Mouse (Mus musculus) MEL (cell line): ENCODE measurements around the gene Rab4b. TPM values are rescaled to one million over a fixed set of nuclear protein-coding genes. Genes with fewer than 3 reads are reported as not detected.

Experiments
- DNase-seq: peaks from one replicate; pipeline ENCODE4 v3.0.0; 2011; ENCODE audit warnings: low read depth, low spot score
- H3K27ac ChIP-seq: 2 replicates; pipeline ENCODE4 v1.5.1; 2012; ENCODE audit warnings: low read depth, mild to moderate bottlenecking, control low read depth, low read length, moderate library complexity; ENCODE audit not compliant: control insufficient read depth
- H3K27me3 ChIP-seq, 2 experiments: fragments of 150-350 bp in 1 of 2; sonication (generic) in 1 of 2; 2 replicates each; pipeline ENCODE4 v1.6.1; 2012; ENCODE audit warnings: low read length in 2 of 2, mild to moderate bottlenecking in 2 of 2, improper control_type of control experiment in 1 of 2, moderate library complexity in 1 of 2; ENCODE audit not compliant: insufficient read depth in 2 of 2, control insufficient read depth in 1 of 2
- H3K36me3 ChIP-seq, 2 experiments: 2 replicates each; pipeline ENCODE4 v1.6.1; 2012 to 2014; ENCODE audit warnings: low read length in 2 of 2, improper control_type of control experiment in 1 of 2, inconsistent platforms in 1 of 2, mild to moderate bottlenecking in 1 of 2; ENCODE audit not compliant: insufficient read depth in 2 of 2, control insufficient read depth in 1 of 2
- H3K4me1 ChIP-seq, 2 experiments: fragments of 150-350 bp in 1 of 2; sonication (generic) in 1 of 2; 2 replicates each; pipeline ENCODE4 v1.6.1; 2012; ENCODE audit warnings: low read length in 2 of 2, improper control_type of control experiment in 1 of 2, mild to moderate bottlenecking in 1 of 2; ENCODE audit not compliant: insufficient read depth in 2 of 2, control insufficient read depth in 1 of 2
- H3K4me3 ChIP-seq, 2 experiments: fragments of 150-350 bp in 1 of 2; sonication (generic) in 1 of 2; 2 replicates each; pipeline ENCODE4 v1.5.1; 2012; ENCODE audit warnings: low read depth in 2 of 2, low read length in 2 of 2, mild to moderate bottlenecking in 2 of 2, moderate library complexity in 2 of 2, control low read depth in 1 of 2, improper control_type of control experiment in 1 of 2; ENCODE audit not compliant: control insufficient read depth in 1 of 2, insufficient read depth in 1 of 2
- H3K79me2 ChIP-seq: 2 replicates; pipeline ENCODE4 v1.6.1; 2012; ENCODE audit warnings: mild to moderate bottlenecking, low read length, moderate library complexity; ENCODE audit not compliant: control insufficient read depth, poor library complexity, insufficient read depth
- H3K9ac ChIP-seq: 2 replicates; pipeline ENCODE4 v1.6.1; 2012; ENCODE audit warnings: low read depth, mild to moderate bottlenecking, control low read depth, low read length, moderate library complexity; ENCODE audit not compliant: control insufficient read depth, poor library complexity, severe bottlenecking
- H3K9me3 ChIP-seq: fragments of 150-350 bp; sonication (generic); replicated peaks from 2 replicates; pipeline ENCODE4 v1.6.1; 2012; ENCODE audit warnings: mild to moderate bottlenecking, low read length, improper control_type of control experiment, moderate library complexity; ENCODE audit not compliant: insufficient read depth
- BHLHE40 ChIP-seq: IDR thresholded peaks from 2 replicates; pipeline ENCODE4 v1.6.1; 2012; ENCODE audit warnings: low read depth, mild to moderate bottlenecking, inconsistent platforms, low read length, improper control_type of control experiment, borderline replicate concordance
- CHD2 ChIP-seq: IDR thresholded peaks from 2 replicates; pipeline ENCODE4 v1.6.1; 2011; ENCODE audit warnings: low read length, improper control_type of control experiment
- E2F4 ChIP-seq: IDR thresholded peaks from 2 replicates; pipeline ENCODE4 v1.6.1; 2011; ENCODE audit warnings: low read depth, low read length, improper control_type of control experiment, borderline replicate concordance
- ELF1 ChIP-seq: IDR thresholded peaks from 2 replicates; pipeline ENCODE4 v1.6.1; 2014; ENCODE audit warnings: low read depth, mild to moderate bottlenecking, inconsistent platforms, low read length, improper control_type of control experiment, moderate library complexity
- HCFC1 ChIP-seq: IDR thresholded peaks from 2 replicates; pipeline ENCODE4 v1.6.1; 2012; ENCODE audit warnings: low read depth, mild to moderate bottlenecking, inconsistent platforms, low read length, improper control_type of control experiment, moderate library complexity
- JUND ChIP-seq: IDR thresholded peaks from 2 replicates; pipeline ENCODE4 v1.6.1; 2011; ENCODE audit warnings: low read depth, mild to moderate bottlenecking, improper control_type of control experiment, low read length
- KAT2A ChIP-seq: conservative IDR thresholded peaks from 2 replicates; pipeline ENCODE4 v1.6.1; 2012; ENCODE audit warnings: low read depth, low read length, improper control_type of control experiment, inconsistent platforms
- MAFK ChIP-seq: IDR thresholded peaks from 2 replicates; pipeline ENCODE4 v1.6.1; 2011; ENCODE audit warnings: low read depth, mild to moderate bottlenecking, low read length, improper control_type of control experiment, borderline replicate concordance
- MAZ ChIP-seq: IDR thresholded peaks from 2 replicates; pipeline ENCODE4 v1.6.1; 2012; ENCODE audit warnings: low read depth, mild to moderate bottlenecking, inconsistent platforms, low read length, improper control_type of control experiment
- MXI1 ChIP-seq: IDR thresholded peaks from 2 replicates; pipeline ENCODE4 v1.6.1; 2011; ENCODE audit warnings: mild to moderate bottlenecking, low read depth, low read length, improper control_type of control experiment
- MYB ChIP-seq: IDR thresholded peaks from 2 replicates; pipeline ENCODE4 v1.6.1; 2011; ENCODE audit warnings: mild to moderate bottlenecking, low read depth, low read length, improper control_type of control experiment
- NELFE ChIP-seq: IDR thresholded peaks from 2 replicates; pipeline ENCODE4 v1.6.1; 2011; ENCODE audit warnings: low read depth, low read length, improper control_type of control experiment
- NRF1 ChIP-seq: IDR thresholded peaks from 2 replicates; pipeline ENCODE4 v1.6.1; 2014; ENCODE audit warnings: low read depth, mild to moderate bottlenecking, inconsistent platforms, low read length, improper control_type of control experiment, moderate library complexity; ENCODE audit not compliant: poor library complexity, insufficient read depth, severe bottlenecking
- POLR2A ChIP-seq, 2 experiments: IDR thresholded peaks; 2 replicates each; pipeline ENCODE4 v1.6.1; 2011 to 2012; ENCODE audit warnings: low read length in 2 of 2, mild to moderate bottlenecking in 2 of 2, control low read depth in 1 of 2, improper control_type of control experiment in 1 of 2, low read depth in 1 of 2, moderate library complexity in 1 of 2; ENCODE audit not compliant: control insufficient read depth in 1 of 2, insufficient read depth in 1 of 2, poor library complexity in 1 of 2
- RAD21 ChIP-seq: IDR thresholded peaks from 2 replicates; pipeline ENCODE4 v1.6.1; 2011; ENCODE audit warnings: mild to moderate bottlenecking, low read depth, low read length, improper control_type of control experiment
- RCOR1 ChIP-seq: IDR thresholded peaks from 2 replicates; pipeline ENCODE4 v1.6.1; 2012; ENCODE audit warnings: low read depth, mild to moderate bottlenecking, inconsistent platforms, low read length, improper control_type of control experiment
- SIN3A ChIP-seq: IDR thresholded peaks from 2 replicates; pipeline ENCODE4 v1.6.1; 2012; ENCODE audit warnings: low read length, improper control_type of control experiment, inconsistent platforms
- SMC3 ChIP-seq: IDR thresholded peaks from 2 replicates; pipeline ENCODE4 v1.6.1; 2011; ENCODE audit warnings: low read depth, low read length, improper control_type of control experiment
- TBP ChIP-seq: IDR thresholded peaks from 2 replicates; pipeline ENCODE4 v1.8.0; 2011; ENCODE audit warnings: low read depth, low read length, improper control_type of control experiment
- UBTF ChIP-seq: IDR thresholded peaks from 2 replicates; pipeline ENCODE4 v1.6.1; 2012; ENCODE audit warnings: low read depth, mild to moderate bottlenecking, inconsistent platforms, low read length, improper control_type of control experiment, moderate library complexity, borderline replicate concordance; ENCODE audit not compliant: insufficient read depth
- USF1 ChIP-seq: IDR thresholded peaks from 2 replicates; pipeline ENCODE4 v1.6.1; 2014; ENCODE audit warnings: low read depth, mild to moderate bottlenecking, inconsistent platforms, low read length, improper control_type of control experiment, moderate library complexity
- ZMIZ1 ChIP-seq: IDR thresholded peaks from 2 replicates; pipeline ENCODE4 v1.6.1; 2012; ENCODE audit warnings: low read depth, mild to moderate bottlenecking, inconsistent platforms, low read length, improper control_type of control experiment, moderate library complexity
- ZNF384 ChIP-seq: IDR thresholded peaks from 2 replicates; pipeline ENCODE4 v1.6.1; 2012; ENCODE audit warnings: low read depth, mild to moderate bottlenecking, inconsistent platforms, low read length, improper control_type of control experiment
- polyA plus RNA-seq, 2 experiments: library from polyadenylated mRNA; stranded (reverse) in 1 of 2; unstranded in 1 of 2; fragments of >175 nt in 1 of 2; fragments of >200 nt in 1 of 2; gene quantifications; 2 replicates each; pipeline versions ENCODE4 v1.2.1 to v1.2.4; 2012; ENCODE audit warnings: low replicate concordance in 2 of 2, low read depth in 1 of 2; ENCODE audit not compliant: insufficient read length in 2 of 2, insufficient read depth in 1 of 2, missing spikeins in 1 of 2
- total RNA-seq: library from RNA; depleted of rRNA; stranded (reverse); fragments of 300-350 nt; gene quantifications from 2 replicates; pipeline ENCODE4 v1.2.3, GENCODE M21; 2012

Rab4b gene
- total and polyA plus RNA-seq, 3 experiments, result 6.7 to 32.6 TPM; not detected in 1

DNA sequence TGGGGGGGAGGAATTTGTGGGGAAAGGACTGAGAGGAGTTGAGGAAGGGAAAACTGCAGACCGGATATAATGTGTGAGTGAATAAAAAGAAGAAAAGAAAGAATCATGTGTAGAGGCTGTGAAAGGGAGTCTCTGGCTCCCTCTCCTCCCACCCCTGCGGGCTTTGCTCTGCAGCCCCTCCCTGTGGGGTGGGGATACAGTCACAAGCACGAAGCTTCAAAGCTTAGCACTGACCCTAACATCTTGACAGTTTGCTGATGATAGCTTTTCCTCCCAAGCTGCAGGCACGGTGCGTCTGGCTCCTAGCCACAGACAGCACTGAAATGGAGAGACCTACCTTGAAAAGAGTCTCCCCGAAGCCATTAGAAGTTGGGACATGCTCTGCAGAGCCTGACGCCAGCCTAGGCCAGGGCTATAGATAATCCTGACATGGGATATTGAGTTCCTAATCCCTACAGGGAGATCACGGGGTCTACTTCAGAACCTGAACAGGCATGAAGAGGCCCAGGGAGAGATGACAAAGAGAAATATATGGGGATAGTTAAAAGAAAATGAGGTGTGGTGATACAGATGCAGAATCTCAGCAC is 42.2 kb downstream of the Rab4b start:
- H3K4me3 ChIP-seq, result no peak overlapping the region
- DNase-seq, result no peak
- no peak overlapping the region for H3K9ac ChIP-seq
- no peak overlapping the region for H3K27ac ChIP-seq
- H3K79me2 ChIP-seq, result no peaks in the 10 kb centered on the region
- no peak for TF ChIP-seq MXI1
- no peak for TF ChIP-seq MAZ
- no peak for TF ChIP-seq HCFC1
- no peak for TF ChIP-seq CHD2
- no peak for TF ChIP-seq ELF1
- no peak for TF ChIP-seq RCOR1
- no peak for TF ChIP-seq ZMIZ1
- TF ChIP-seq MYB, result no peak
- TF ChIP-seq KAT2A, result no peak
- TF ChIP-seq NRF1, result no peak
- TF ChIP-seq MAFK, result no peak
- TF ChIP-seq SIN3A, result no peak
- no peak for TF ChIP-seq POLR2A (IDR thresholded peaks at IDR 0.05; ENCODE audit: control insufficient read depth in 1 of 2, insufficient read depth in 1 of 2, low read depth in 1 of 2, low read length in 2 of 2, poor library complexity in 1 of 2)
- TF ChIP-seq UBTF, result no peak
- H3K9me3 ChIP-seq, result no peaks in the 10 kb centered on the region
- no peaks in the 10 kb centered on the region for H3K4me1 ChIP-seq
- H3K36me3 ChIP-seq, result no peaks in the 10 kb centered on the region
- H3K27me3 ChIP-seq, result no peaks in the 10 kb centered on the region

GRCm38 (mm10) chr7:27133757-27134156 is 44.9 kb downstream of the Rab4b start:
- Histone ChIP-seq H3K79me2 (no peaks in the 10 kb centered on the region), H3K4me3 (no peak overlapping the region), H3K4me1 (no peaks in the 10 kb centered on the region), H3K27me3 (no peaks in the 10 kb centered on the region), H3K27ac (no peak overlapping the region), H3K9me3 (no peaks in the 10 kb centered on the region), H3K9ac (no peak overlapping the region), H3K36me3 (no peaks in the 10 kb centered on the region)
- TF ChIP-seq ZNF384 (no peak), USF1 (no peak), BHLHE40 (no peak), TBP (no peak), E2F4 (no peak), SMC3 (no peak), HCFC1 (no peak), CHD2 (no peak), UBTF (no peak), NELFE (no peak), RAD21 (no peak), JUND (no peak), MYB (no peak)
- DNase-seq, result no peak
